Mouse (Mus musculus) left cerebral cortex, adult 18-20 months (tissue): ENCODE measurements at regions not wholly inside any gene's neighbourhood (a gene's known extent, or its start where the extent isn't known, plus 50 kb on each side); places are given as distances from the start of the nearest gene placed in this dataset.

Experiments used
- DNase-seq, 2 experiments: peaks; one replicate each; pipeline ENCODE4 v3.0.0; 2021 to 2022; ENCODE audit warnings: low spot score in 2 of 2, mixed read lengths in 1 of 2

DNA sequence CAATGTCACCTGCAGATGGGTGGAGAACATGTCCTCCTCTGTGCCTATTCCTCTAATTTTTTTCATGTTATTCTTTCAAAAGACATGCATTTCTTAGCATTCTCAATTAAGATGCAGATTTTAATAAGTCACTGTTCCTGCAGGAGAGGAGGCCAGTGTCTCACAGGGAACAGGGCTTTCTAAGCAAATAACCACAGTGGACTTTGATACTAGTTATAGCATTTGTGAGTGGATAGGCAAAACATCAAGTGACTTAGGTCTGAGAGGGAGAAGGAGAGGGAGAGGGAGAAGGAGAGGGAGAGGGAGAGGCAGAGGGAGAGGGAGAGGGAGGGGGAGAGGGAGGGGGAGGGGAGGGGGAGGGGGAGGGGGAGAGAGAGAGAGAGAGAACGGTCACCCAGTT is 50.4 kb upstream of the Maf start:
- no peak for DNase-seq
